Mouse (Mus musculus): Measurements from ENCODE around the gene Klhl35.

- TF ChIP-seq CTCF (IDR thresholded peaks at IDR 0.05; ENCODE audit: low read depth) (no peak), EP300 (IDR thresholded peaks at IDR 0.05; ENCODE audit: low read depth) (no peak)
Observed at GRCm38 (mm10) chr7:99474836-99475561, 9.2 kb downstream of the Klhl35 start.

Data from heart, postnatal 0 days (tissue).